Mouse (Mus musculus) liver, embryonic 14.5 days (tissue): ENCODE data around the gene Slc30a5.

Experiments
- CTCF ChIP-seq: IDR thresholded peaks from 2 replicates; pipeline ENCODE4 v1.5.1; 2016; ENCODE audit warnings: antibody characterized with exemption, low read depth, control low read depth
- EP300 ChIP-seq: IDR thresholded peaks from 2 replicates; pipeline ENCODE4 v1.6.1; 2016; ENCODE audit warnings: antibody characterized with exemption, low read depth

GRCm38 (mm10) chr13:100787316-100788010 is 45.8 kb downstream of the Slc30a5 start:
- no peak for TF ChIP-seq EP300
- TF ChIP-seq CTCF, result no peak
